Mouse (Mus musculus) brown adipose tissue, adult 24 weeks (tissue): Measurements from ENCODE around the gene Ablim1. TPM values are rescaled to one million over a fixed set of nuclear protein-coding genes. Genes with fewer than 3 reads are reported as not detected.

Experiments
- H3K27ac ChIP-seq: fragments of 200-500 bp; replicated peaks from 2 replicates; pipeline ENCODE4 v1.5.1; 2012; ENCODE audit warnings: low read depth, mild to moderate bottlenecking, low read length
- H3K4me1 ChIP-seq: fragments of 200-500 bp; 2 replicates; pipeline ENCODE4 v1.6.1; 2012; ENCODE audit warnings: low read length, mixed read lengths; ENCODE audit not compliant: control insufficient read depth, insufficient read depth, insufficient read length
- H3K4me3 ChIP-seq: fragments of 200-500 bp; 2 replicates; pipeline ENCODE4 v1.5.1; 2012; ENCODE audit warnings: low read depth, mild to moderate bottlenecking, low read length, moderate library complexity; ENCODE audit not compliant: insufficient read depth
- polyA plus RNA-seq: library from polyadenylated mRNA; stranded (reverse); fragments of >200 nt; gene quantifications from 2 replicates; pipeline ENCODE4 v1.2.4, GENCODE M21; 2012; ENCODE audit not compliant: missing spikeins, insufficient read depth, insufficient read length

Gene Ablim1
- polyA plus RNA-seq, 1 experiment: 52.5 TPM

GRCm38 (mm10) chr19:57272824-57273613 lies 41.7 kb downstream of the Ablim1 start:
- Histone ChIP-seq H3K4me1 (peaks cover 57% of the 10 kb centered on the region), H3K4me3 (peak overlapping the region; percentile 4), H3K27ac (peak overlapping the region; percentile 87)

- Histone ChIP-seq H3K27ac (peak overlapping the region; percentile 87), H3K4me3 (peak overlapping the region; percentile 12; the same call in 1 of the 2 replicates), H3K4me1 (peaks cover 59% of the 10 kb centered on the region)
Measured at GRCm38 (mm10) chr19:57271757-57272156, 43.0 kb downstream of the Ablim1 start.

- Histone ChIP-seq H3K4me1 (peaks cover 64% of the 10 kb centered on the region), H3K4me3 (no peak overlapping the region), H3K27ac (peak overlapping the region; percentile 87)
Measured at GRCm38 (mm10) chr19:57270711-57271110, 44.0 kb downstream of the Ablim1 start.

- H3K4me3 ChIP-seq: no peak overlapping the region
- peaks cover 71% of the 10 kb centered on the region for H3K4me1 ChIP-seq
- H3K27ac ChIP-seq: peak overlapping the region; percentile 93
Measured at GRCm38 (mm10) chr19:57269791-57270190, 44.9 kb downstream of the Ablim1 start.

GRCm38 (mm10) chr19:57267531-57267930 lies 47.2 kb downstream of the Ablim1 start:
- Histone ChIP-seq H3K27ac (peak overlapping the region; percentile 93), H3K4me3 (no peak overlapping the region), H3K4me1 (peaks cover 60% of the 10 kb centered on the region)

GRCm38 (mm10) chr19:57266374-57267085 lies 48.2 kb downstream of the Ablim1 start:
- Histone ChIP-seq H3K4me3 (no peak overlapping the region), H3K4me1 (peaks cover 55% of the 10 kb centered on the region), H3K27ac (peak overlapping the region; percentile 93)

GRCm38 (mm10) chr19:57264296-57264947 lies 50.3 kb downstream of the Ablim1 start:
- H3K27ac ChIP-seq: peak overlapping the region; percentile 100
- peak overlapping the region; percentile 16; the same call in 1 of the 2 replicates for H3K4me3 ChIP-seq

GRCm38 (mm10) chr19:57257801-57258200 lies 56.9 kb downstream of the Ablim1 start:
- H3K4me1 ChIP-seq: peaks cover 39% of the 10 kb centered on the region
- peak overlapping the region; percentile 31 for H3K27ac ChIP-seq

More at GRCm38 (mm10) chr19:57264296-57264947, 50.3 kb downstream of the Ablim1 start:
- H3K4me1 ChIP-seq: peaks cover 49% of the 10 kb centered on the region

GRCm38 (mm10) chr19:57256666-57257065 lies 58.1 kb downstream of the Ablim1 start:
- H3K4me1 ChIP-seq: peaks cover 35% of the 10 kb centered on the region
- H3K27ac ChIP-seq: peak overlapping the region; percentile 8; the same call in 1 of the 2 replicates
- no peak overlapping the region for H3K4me3 ChIP-seq

More at GRCm38 (mm10) chr19:57257801-57258200, 56.9 kb downstream of the Ablim1 start:
- H3K4me3 ChIP-seq: no peak overlapping the region

- 0 out of 2 replicates have a peak overlapping the region, but pooled peaks have one; percentile 30 for H3K27ac ChIP-seq
- peaks cover 27% of the 10 kb centered on the region for H3K4me1 ChIP-seq
- H3K4me3 ChIP-seq: no peak overlapping the region
Measured at GRCm38 (mm10) chr19:57255157-57255556, 59.6 kb downstream of the Ablim1 start.

GRCm38 (mm10) chr19:57252692-57253448 lies 61.8 kb downstream of the Ablim1 start:
- Histone ChIP-seq H3K4me3 (no peak overlapping the region), H3K27ac (no peak overlapping the region; the same call in 1 of the 2 replicates), H3K4me1 (peaks cover 36% of the 10 kb centered on the region)

GRCm38 (mm10) chr19:57248781-57249180 lies 65.9 kb downstream of the Ablim1 start:
- no peak overlapping the region for H3K4me3 ChIP-seq
- H3K4me1 ChIP-seq: peaks cover 39% of the 10 kb centered on the region
- H3K27ac ChIP-seq: no peak overlapping the region

GRCm38 (mm10) chr19:57247221-57247620 lies 67.5 kb downstream of the Ablim1 start:
- H3K27ac ChIP-seq: peak overlapping the region; percentile 18; the same call in 1 of the 2 replicates
- peaks cover 46% of the 10 kb centered on the region for H3K4me1 ChIP-seq
- no peak overlapping the region for H3K4me3 ChIP-seq

- H3K27ac ChIP-seq: peak overlapping the region; percentile 85
- H3K4me1 ChIP-seq: peaks cover 52% of the 10 kb centered on the region
- peak overlapping the region; percentile 1; the same call in 1 of the 2 replicates for H3K4me3 ChIP-seq
Measured at GRCm38 (mm10) chr19:57244281-57244680, 70.4 kb downstream of the Ablim1 start.
